Mouse (Mus musculus): ENCODE data around the gene Tgfb2.

Gene Tgfb2

GRCm38 (mm10) chr1:186581666-186582065, 124.1 kb downstream of the Tgfb2 start:
- no peak for DNase-seq (ENCODE audit: low spot score)

GRCm38 (mm10) chr1:186581114-186581513, 124.7 kb downstream of the Tgfb2 start:
- DNase-seq (ENCODE audit: low spot score): no peak

- no peak for DNase-seq (ENCODE audit: low spot score)
These were observed 128.5 kb downstream of the Tgfb2 start for GRCm38 (mm10) chr1:186577302-186577701.

DNA sequence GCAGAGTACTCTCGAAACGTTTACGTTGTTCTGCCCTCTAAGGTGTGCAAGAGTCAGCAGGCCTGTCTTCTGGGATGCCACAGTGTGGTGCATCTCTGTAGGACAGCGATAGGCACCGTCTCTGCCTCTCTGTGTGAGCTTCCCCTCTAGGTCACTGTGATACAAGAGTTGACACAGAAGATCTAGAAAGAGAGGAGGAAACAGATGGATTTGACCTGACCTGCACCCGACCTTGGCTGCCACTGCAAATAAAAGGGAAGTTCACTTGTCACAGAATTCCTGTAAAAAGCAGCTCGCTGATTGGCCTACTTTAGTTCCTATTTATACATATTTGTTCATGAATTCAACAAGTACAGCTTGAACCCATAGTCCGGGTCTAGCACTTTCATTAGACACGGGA, 130.2 kb downstream of the Tgfb2 start:
- no peak for DNase-seq (ENCODE audit: low spot score)

DNA sequence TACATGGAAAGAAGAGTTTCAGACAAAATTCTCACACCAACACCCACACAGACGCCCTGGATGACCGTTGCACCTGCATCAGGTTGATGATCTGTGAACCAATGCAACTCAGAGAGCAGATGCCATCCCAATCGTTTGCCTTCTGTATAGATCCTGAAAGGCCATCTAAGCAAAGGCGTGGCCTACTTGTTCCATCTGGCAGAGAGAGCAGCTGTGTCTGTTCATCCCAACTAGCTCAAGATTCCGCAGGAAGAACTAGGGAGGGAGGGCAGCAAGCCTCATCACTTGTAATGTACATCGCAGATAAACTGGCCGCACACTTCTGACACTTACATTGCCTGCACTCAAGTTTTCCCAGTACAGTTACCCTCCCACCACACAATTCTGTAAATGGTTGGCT, 130.7 kb downstream of the Tgfb2 start:
- DNase-seq (ENCODE audit: low spot score): no peak

Measured in retina, embryonic 14.5 days (tissue).